Mouse (Mus musculus): Measurements from ENCODE around the gene Lin28b. TPM values are rescaled to one million over a fixed set of nuclear protein-coding genes. Genes with fewer than 3 reads are reported as not detected.

The Lin28b gene
- total RNA-seq (2021): 1 to 10 TPM; 5.2 to 5.8 TPM
- long read RNA-seq, experiment 1, partial matches to known transcripts: 0 of 5 reads
- long read RNA-seq, experiment 1, other reads (novel, unspliced or antisense): 5 of 5 reads
- long read RNA-seq, experiment 2, partial matches to known transcripts: 1 of 4 reads
- long read RNA-seq, experiment 2, other reads (novel, unspliced or antisense): 3 of 4 reads

GRCm38 (mm10) chr10:45485761-45486602 lies at the start of gene Lin28b:
Gene Lin28b (minus strand): TSS chr10:45486395.
- DNase-seq (ENCODE audit: extremely low spot score in 1 of 2, low spot score in 2 of 2): peak; percentile 67 to 79
- Histone ChIP-seq H3K4me3 (peak within 1 kb of the TSS; percentile 61), H3K27ac (0 out of 2 replicates have a peak within 1 kb of the TSS, but pooled peaks have one; percentile 32)
- no peak for TF ChIP-seq CTCF (IDR thresholded peaks at IDR 0.05)
- intact Hi-C loops (cut with DNase I): loop anchor here (5.0 kb wide), 2 partner anchors 91 to 959 kb away; partner anchors contain the start of genes Hace1 and Prdm1

GRCm38 (mm10) chr10:45511764-45512163 lies 25.6 kb upstream of the Lin28b start:
- H3K27ac ChIP-seq: no peak overlapping the region
- no peak for DNase-seq (ENCODE audit: extremely low spot score in 1 of 2, low spot score in 2 of 2)
- no peak overlapping the region for H3K4me3 ChIP-seq
- TF ChIP-seq CTCF (IDR thresholded peaks at IDR 0.05): peak; percentile 57
- intact Hi-C loops (cut with DNase I): loop anchor here (5.0 kb wide), 2 partner anchors 129 to 414 kb away; no protein-coding TSS in a partner anchor

DNA sequence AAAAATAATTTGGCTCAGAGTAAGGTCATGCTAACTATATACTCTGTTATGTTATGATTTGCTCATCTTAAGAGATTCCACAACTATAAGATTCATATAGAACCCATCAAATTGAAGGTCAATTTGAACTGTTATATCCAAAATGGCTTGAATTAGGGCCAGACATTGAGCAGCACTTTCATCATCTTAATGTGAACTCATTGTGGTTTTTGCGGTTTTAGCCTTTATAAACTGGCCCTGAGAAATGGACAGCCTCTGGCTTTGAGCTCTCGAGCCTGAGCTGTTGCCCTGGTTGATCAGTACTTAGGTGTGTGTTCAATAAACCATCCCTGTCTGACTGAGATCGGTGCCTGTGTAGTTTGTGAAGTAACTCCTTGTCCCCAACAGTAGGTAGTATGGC lies 24.5 kb upstream of the Lin28b start:
- intact Hi-C loops (cut with DNase I): loop anchor here (5.0 kb wide), 2 partner anchors 128 to 413 kb away; no protein-coding TSS in a partner anchor
- TF ChIP-seq CTCF (IDR thresholded peaks at IDR 0.05): no peak
- DNase-seq (ENCODE audit: extremely low spot score in 1 of 2, low spot score in 2 of 2): no peak

DNA sequence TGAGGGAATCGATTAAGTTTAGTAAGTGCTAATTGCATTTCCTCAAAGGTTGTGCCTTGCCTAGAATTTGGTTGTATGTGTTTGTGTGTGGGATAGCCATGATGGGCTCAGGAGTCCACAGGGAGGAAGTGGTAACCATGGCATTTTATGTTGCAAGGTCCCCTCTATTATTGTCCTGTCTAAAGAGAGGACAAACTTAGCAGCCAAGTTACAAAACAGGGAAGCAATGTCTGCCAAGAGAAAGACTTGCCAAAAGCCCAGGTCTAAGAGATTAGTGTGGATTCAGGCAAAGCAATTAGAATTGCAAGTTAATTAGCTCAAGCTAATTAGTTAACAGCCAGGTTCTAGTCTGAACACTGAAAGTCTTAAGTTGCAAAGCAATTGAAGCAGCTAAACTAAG lies 14.1 kb upstream of the Lin28b start:
- no peak overlapping the region for H3K27ac ChIP-seq
- intact Hi-C loops (cut with DNase I): no loop called here
- DNase-seq (ENCODE audit: extremely low spot score in 1 of 2, low spot score in 2 of 2): no peak
- no peak overlapping the region for H3K4me3 ChIP-seq
- no peak for TF ChIP-seq CTCF (IDR thresholded peaks at IDR 0.05)

More for the DNA sequence above, 24.5 kb upstream of the Lin28b start:
- Histone ChIP-seq H3K4me3 (no peak overlapping the region), H3K27ac (no peak overlapping the region)

GRCm38 (mm10) chr10:45486603-45486946 lies 380 bp upstream of the Lin28b start:
- Histone ChIP-seq H3K27ac (no peak overlapping the region), H3K4me3 (peak overlapping the region; percentile 61)
- no peak for DNase-seq (ENCODE audit: extremely low spot score in 1 of 2, low spot score in 2 of 2)
- intact Hi-C loops (cut with DNase I): loop anchor here (5.0 kb wide), 2 partner anchors 91 to 959 kb away; partner anchors contain the start of genes Hace1 and Prdm1
- TF ChIP-seq CTCF (IDR thresholded peaks at IDR 0.05): no peak

DNA sequence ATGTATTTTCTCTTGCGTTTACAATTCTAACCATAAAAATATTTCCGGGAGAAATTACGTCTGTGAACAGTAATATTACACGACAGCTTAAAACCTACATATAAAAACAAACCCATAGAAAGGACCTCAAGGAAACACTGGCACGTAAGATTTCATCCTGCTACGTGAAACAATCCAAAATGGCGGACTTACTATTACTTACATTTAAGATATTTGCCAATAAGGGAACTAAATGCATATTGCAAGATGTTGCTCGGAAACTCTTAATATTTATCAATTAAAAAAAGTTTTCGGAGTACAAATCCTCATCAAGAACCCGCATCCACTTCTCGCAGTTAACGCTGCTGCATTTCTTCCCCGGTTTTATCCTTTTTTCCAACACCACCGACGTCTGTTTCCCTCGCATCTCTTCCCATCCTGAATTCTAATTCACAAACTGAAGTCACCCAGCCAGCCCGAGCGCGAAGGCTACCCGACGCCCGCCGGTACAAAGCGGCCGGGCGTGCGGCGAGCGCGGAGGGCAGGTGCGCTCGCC lies 902 bp downstream of the Lin28b start:
- Histone ChIP-seq H3K4me3 (peak overlapping the region; percentile 61), H3K27ac (no peak overlapping the region)
- TF ChIP-seq CTCF (IDR thresholded peaks at IDR 0.05): peak; percentile 12; the same call in 1 of the 2 replicates
- no peak for DNase-seq (ENCODE audit: extremely low spot score in 1 of 2, low spot score in 2 of 2)
- intact Hi-C loops (cut with DNase I): loop anchor here (5.0 kb wide), 2 partner anchors 92 to 958 kb away; partner anchors contain the start of genes Hace1 and Prdm1

- no peak overlapping the region for H3K27ac ChIP-seq
- DNase-seq (ENCODE audit: extremely low spot score in 1 of 2, low spot score in 2 of 2): no peak
- intact Hi-C loops (cut with DNase I): loop anchor here (5.0 kb wide), 1 partner anchor 1026 kb away; no protein-coding TSS in a partner anchor
- TF ChIP-seq CTCF (IDR thresholded peaks at IDR 0.05): no peak
- no peak overlapping the region for H3K4me3 ChIP-seq
These were observed 3.0 kb downstream of the Lin28b start for GRCm38 (mm10) chr10:45483210-45483609.

DNA sequence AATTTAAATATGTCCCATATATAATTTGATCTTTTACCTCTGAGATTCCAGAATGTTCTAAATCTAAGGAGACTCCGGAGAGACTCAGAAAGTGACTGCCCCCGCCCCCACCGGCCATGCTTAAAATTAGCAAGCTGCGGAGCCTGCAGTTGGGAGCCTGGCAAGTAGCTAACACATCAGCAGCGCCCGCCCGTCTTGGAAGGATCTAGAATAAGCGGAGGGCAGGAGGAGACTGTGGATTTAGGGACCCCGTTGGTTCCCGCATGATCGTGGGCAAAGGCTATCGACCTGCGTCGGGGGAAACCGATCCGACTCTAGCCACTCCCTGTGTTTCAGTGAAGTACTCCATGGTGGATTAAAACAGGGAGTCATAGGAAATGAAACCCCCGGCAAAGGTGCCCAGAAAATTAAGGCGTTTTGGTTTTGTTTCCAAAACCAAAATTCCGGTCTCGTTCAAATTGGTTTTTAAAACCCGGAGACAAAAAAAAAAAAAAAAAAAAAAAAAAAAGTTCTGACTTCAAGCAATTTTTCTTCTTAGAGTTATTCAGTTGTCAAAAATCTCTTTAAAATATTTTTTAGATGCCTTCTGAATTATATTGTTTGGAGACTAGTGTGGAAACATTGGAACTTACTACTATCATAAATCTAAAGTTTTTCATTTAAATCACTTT lies 12.4 kb downstream of the Lin28b start:
- Histone ChIP-seq H3K4me3 (peak overlapping the region; percentile 34; the same call in 1 of the 2 replicates), H3K27ac (no peak overlapping the region)
- peak; percentile 18 to 29 for DNase-seq (ENCODE audit: extremely low spot score in 1 of 2, low spot score in 2 of 2)
- intact Hi-C loops (cut with DNase I): no loop called here
- TF ChIP-seq CTCF (IDR thresholded peaks at IDR 0.05): no peak

DNA sequence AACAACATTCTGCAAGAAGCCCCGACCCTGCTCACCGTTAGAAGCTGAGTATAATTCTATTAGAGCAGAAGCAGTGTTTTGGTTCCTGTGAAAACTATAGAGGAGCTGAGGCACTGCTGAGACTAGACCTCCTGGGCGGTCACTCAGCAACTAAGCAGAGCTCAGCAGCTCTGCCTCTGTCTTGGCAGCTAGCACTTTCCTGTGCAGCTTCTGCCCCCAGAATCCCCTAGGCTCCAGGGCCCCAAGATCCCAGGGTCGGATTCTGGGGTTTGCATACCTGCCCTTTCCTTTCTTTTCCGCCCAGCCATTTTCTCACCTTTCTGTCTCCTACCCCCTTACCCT lies 13.1 kb downstream of the Lin28b start:
- TF ChIP-seq CTCF (IDR thresholded peaks at IDR 0.05): no peak
- DNase-seq (ENCODE audit: extremely low spot score in 1 of 2, low spot score in 2 of 2): no peak
- Histone ChIP-seq H3K4me3 (no peak overlapping the region), H3K27ac (no peak overlapping the region)
- intact Hi-C loops (cut with DNase I): no loop called here

- intact Hi-C loops (cut with DNase I): no loop called here
- no peak for DNase-seq (ENCODE audit: extremely low spot score in 1 of 2, low spot score in 2 of 2)
- TF ChIP-seq CTCF (IDR thresholded peaks at IDR 0.05): no peak
- Histone ChIP-seq H3K4me3 (no peak overlapping the region), H3K27ac (no peak overlapping the region)
These were observed 13.6 kb downstream of the Lin28b start for GRCm38 (mm10) chr10:45472431-45473142.

DNA sequence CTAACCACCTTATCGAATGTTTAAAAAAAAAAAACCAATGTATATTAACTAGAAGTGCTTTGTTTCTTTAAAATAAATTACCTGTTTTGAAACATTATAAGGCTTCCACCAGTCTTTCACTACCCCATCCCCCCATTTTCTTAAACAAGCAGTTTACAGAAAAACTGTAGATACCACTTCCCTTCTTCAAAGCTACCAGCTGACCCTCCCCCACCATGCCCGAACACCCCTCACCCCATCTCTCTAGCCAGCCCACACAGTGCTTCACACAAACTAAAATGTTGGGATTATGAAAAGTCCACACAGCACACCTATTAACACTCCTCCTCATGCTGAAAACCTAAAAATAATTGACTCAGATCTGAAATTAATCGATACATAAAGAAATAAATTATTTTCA lies 14.9 kb downstream of the Lin28b start:
- no peak overlapping the region for H3K27ac ChIP-seq
- no peak overlapping the region for H3K4me3 ChIP-seq
- intact Hi-C loops (cut with DNase I): no loop called here
- TF ChIP-seq CTCF (IDR thresholded peaks at IDR 0.05): no peak
- DNase-seq (ENCODE audit: extremely low spot score in 1 of 2, low spot score in 2 of 2): no peak
